Mouse (Mus musculus): ENCODE data around the gene Rinl. TPM values are rescaled to one million over a fixed set of nuclear protein-coding genes. Genes with fewer than 3 reads are reported as not detected.

Rinl gene
- polyA plus RNA-seq, 1 experiment from 2014 or later, result 5.6 TPM

- H3K27ac ChIP-seq (ENCODE audit: low read depth, low read length), result no peak overlapping the region
- no peak overlapping the region for H3K4me3 ChIP-seq (ENCODE audit: low read length)
- H3K36me3 ChIP-seq (ENCODE audit: control insufficient read depth, insufficient read depth, low read length), result peaks cover 29% of the 10 kb centered on the region
- H3K4me2 ChIP-seq (replicated peaks; ENCODE audit: low read depth, low read length), result no peak overlapping the region
- peaks cover 6% of the 10 kb centered on the region for H3K4me1 ChIP-seq (ENCODE audit: control insufficient read depth, insufficient read depth, low read length)
- ATAC-seq (ENCODE audit: low FRiP score, low TSS enrichment), result no peak
- no peak overlapping the region for H3K9ac ChIP-seq (ENCODE audit: low read depth, low read length)
- WGBS, result 93% methylated on average over 9 of the region's 9 CpGs
- no peaks in the 10 kb centered on the region for H3K9me3 ChIP-seq (ENCODE audit: control insufficient read depth, low read length)
- no peaks in the 10 kb centered on the region for H3K27me3 ChIP-seq (ENCODE audit: control insufficient read depth, insufficient read depth, low read length)
These were observed 26.9 kb upstream of the Rinl start for GRCm38 (mm10) chr7:28761907-28762306.

- no peak overlapping the region for H3K9ac ChIP-seq (ENCODE audit: low read depth, low read length)
- H3K36me3 ChIP-seq (ENCODE audit: control insufficient read depth, insufficient read depth, low read length), result peaks cover 18% of the 10 kb centered on the region
- no peak for ATAC-seq (ENCODE audit: low FRiP score, low TSS enrichment)
- peak overlapping the region; percentile 70 for H3K4me3 ChIP-seq (ENCODE audit: low read length)
- 94% methylated on average over 6 of the region's 6 CpGs for WGBS
- no peaks in the 10 kb centered on the region for H3K27me3 ChIP-seq (ENCODE audit: control insufficient read depth, insufficient read depth, low read length)
- H3K4me1 ChIP-seq (ENCODE audit: control insufficient read depth, insufficient read depth, low read length), result peaks cover 6% of the 10 kb centered on the region
- no peak overlapping the region for H3K27ac ChIP-seq (ENCODE audit: low read depth, low read length)
- H3K9me3 ChIP-seq (ENCODE audit: control insufficient read depth, low read length), result no peaks in the 10 kb centered on the region
- peak overlapping the region; percentile 66 for H3K4me2 ChIP-seq (replicated peaks; ENCODE audit: low read depth, low read length)
These were observed 23.6 kb upstream of the Rinl start for GRCm38 (mm10) chr7:28765211-28765610.

DNA sequence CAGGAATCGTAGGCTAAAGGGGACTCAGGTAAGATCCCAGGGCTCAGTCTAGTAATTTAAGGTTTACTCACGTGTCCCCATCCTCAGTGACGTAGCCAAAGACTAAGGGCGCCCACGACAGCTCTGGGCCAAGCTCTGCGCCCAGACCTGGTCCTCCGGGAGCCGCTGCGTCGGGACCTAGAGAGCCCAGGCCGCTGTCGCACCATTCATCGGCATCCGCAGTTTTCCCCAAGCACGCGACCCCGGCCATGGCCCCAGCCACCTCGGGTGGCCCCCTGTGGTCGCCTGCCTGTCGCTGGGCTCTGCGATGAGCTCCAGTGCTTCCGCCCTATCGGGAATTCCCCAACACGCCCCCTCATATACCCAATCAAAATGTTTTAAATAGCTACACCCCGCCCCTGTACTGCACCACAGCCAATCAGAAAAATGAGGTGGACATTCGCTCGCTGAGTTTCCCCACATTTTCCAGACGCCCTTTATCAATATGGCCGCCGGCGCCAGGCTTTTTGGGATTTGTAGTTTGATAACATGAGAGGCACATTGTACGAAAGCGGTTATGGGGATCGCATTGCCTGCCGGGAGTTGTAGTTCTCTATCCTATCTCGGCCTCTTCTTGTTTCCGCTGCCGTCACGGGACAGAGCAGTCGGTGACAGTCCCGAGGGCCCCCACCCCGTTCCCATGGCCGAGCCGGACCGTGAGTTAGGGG lies 22.4 kb upstream of the Rinl start, which contains the start of gene Sirt2:
TSS of gene Sirt2 (plus strand) at position 563 of the 707 bp plus-strand sequence.
- WGBS, result under 1% methylated on average over 45 of the region's 45 CpGs
- H3K27ac ChIP-seq (ENCODE audit: low read depth, low read length), result no peak within 1 kb of the TSS
- H3K4me2 ChIP-seq (replicated peaks; ENCODE audit: low read depth, low read length), result peak within 1 kb of the TSS; percentile 66

GRCm38 (mm10) chr7:28766910-28767309 lies 21.9 kb upstream of the Rinl start:
- H3K9ac ChIP-seq (ENCODE audit: low read depth, low read length), result peak overlapping the region; percentile 73
- H3K4me2 ChIP-seq (replicated peaks; ENCODE audit: low read depth, low read length), result peak overlapping the region; percentile 54
- H3K27me3 ChIP-seq (ENCODE audit: control insufficient read depth, insufficient read depth, low read length), result no peaks in the 10 kb centered on the region
- H3K36me3 ChIP-seq (ENCODE audit: control insufficient read depth, insufficient read depth, low read length), result peaks cover 2% of the 10 kb centered on the region; the same call in 1 of the 2 replicates
- no peaks in the 10 kb centered on the region for H3K9me3 ChIP-seq (ENCODE audit: control insufficient read depth, low read length)
- no peak overlapping the region for H3K27ac ChIP-seq (ENCODE audit: low read depth, low read length)
- peak overlapping the region; percentile 70 for H3K4me3 ChIP-seq (ENCODE audit: low read length)
- ATAC-seq (ENCODE audit: low FRiP score, low TSS enrichment), result no peak; the same call in 1 of the 2 replicates
- 3% methylated on average over 14 of the region's 14 CpGs for WGBS
- H3K4me1 ChIP-seq (ENCODE audit: control insufficient read depth, insufficient read depth, low read length), result peaks cover 6% of the 10 kb centered on the region

More for the DNA sequence above, 22.4 kb upstream of the Rinl start, which contains the start of gene Sirt2:
- H3K36me3 ChIP-seq (ENCODE audit: control insufficient read depth, insufficient read depth, low read length), result peaks cover 8% of the 10 kb centered on the region
- H3K4me1 ChIP-seq (ENCODE audit: control insufficient read depth, insufficient read depth, low read length), result peaks cover 6% of the 10 kb centered on the region
- ATAC-seq (ENCODE audit: low FRiP score, low TSS enrichment), result peak; percentile 99
- H3K9me3 ChIP-seq (ENCODE audit: control insufficient read depth, low read length), result no peaks in the 10 kb centered on the region
- H3K4me3 ChIP-seq (ENCODE audit: low read length), result peak within 1 kb of the TSS; percentile 70
- no peaks in the 10 kb centered on the region for H3K27me3 ChIP-seq (ENCODE audit: control insufficient read depth, insufficient read depth, low read length)
- H3K9ac ChIP-seq (ENCODE audit: low read depth, low read length), result peak within 1 kb of the TSS; percentile 73

DNA sequence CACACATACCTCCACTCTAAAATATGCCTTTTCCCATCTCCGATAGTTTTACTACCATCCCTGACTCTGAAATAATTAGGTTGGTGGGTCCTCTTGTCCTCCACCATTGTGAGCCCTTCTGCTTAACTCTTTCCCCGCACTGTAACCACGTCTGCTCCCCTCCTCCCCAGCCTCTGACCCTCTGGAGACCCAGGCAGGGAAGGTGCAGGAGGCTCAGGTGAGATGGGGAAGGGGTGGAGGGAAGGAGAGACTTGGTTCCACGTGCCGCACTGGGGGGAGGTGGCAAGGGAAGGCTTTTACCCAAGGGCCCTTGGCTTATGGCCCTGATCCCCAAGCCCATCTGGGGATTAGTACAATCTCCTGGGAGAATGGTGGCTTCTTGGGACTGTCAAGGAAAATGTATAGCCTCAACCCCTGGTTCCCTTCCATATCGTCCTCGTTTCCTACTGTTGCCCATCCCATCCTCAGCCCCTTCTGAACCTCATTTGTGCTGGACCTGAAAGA lies 21.3 kb upstream of the Rinl start, which contains the start of gene Nfkbib:
TSS of gene Nfkbib (minus strand) at position 51 of the 504 bp plus-strand sequence.
- H3K4me1 ChIP-seq (ENCODE audit: control insufficient read depth, insufficient read depth, low read length), result peaks cover 6% of the 10 kb centered on the region
- H3K36me3 ChIP-seq (ENCODE audit: control insufficient read depth, insufficient read depth, low read length), result no peaks in the 10 kb centered on the region
- H3K27me3 ChIP-seq (ENCODE audit: control insufficient read depth, insufficient read depth, low read length), result no peaks in the 10 kb centered on the region
- peak within 1 kb of the TSS; percentile 73 for H3K9ac ChIP-seq (ENCODE audit: low read depth, low read length)
- peak within 1 kb of the TSS; percentile 70 for H3K4me3 ChIP-seq (ENCODE audit: low read length)
- H3K4me2 ChIP-seq (replicated peaks; ENCODE audit: low read depth, low read length), result peak within 1 kb of the TSS; percentile 54
- ATAC-seq (ENCODE audit: low FRiP score, low TSS enrichment), result no peak
- no peaks in the 10 kb centered on the region for H3K9me3 ChIP-seq (ENCODE audit: control insufficient read depth, low read length)
- WGBS, result 63% methylated on average over 7 of the region's 7 CpGs
- H3K27ac ChIP-seq (ENCODE audit: low read depth, low read length), result no peak within 1 kb of the TSS

- WGBS, result 93% methylated on average over 9 of the region's 9 CpGs
- peaks cover 6% of the 10 kb centered on the region for H3K4me1 ChIP-seq (ENCODE audit: control insufficient read depth, insufficient read depth, low read length)
- ATAC-seq (ENCODE audit: low FRiP score, low TSS enrichment), result no peak
- H3K9ac ChIP-seq (ENCODE audit: low read depth, low read length), result no peak overlapping the region
- no peaks in the 10 kb centered on the region for H3K9me3 ChIP-seq (ENCODE audit: control insufficient read depth, low read length)
- H3K36me3 ChIP-seq (ENCODE audit: control insufficient read depth, insufficient read depth, low read length), result no peaks in the 10 kb centered on the region
- no peak overlapping the region for H3K4me2 ChIP-seq (replicated peaks; ENCODE audit: low read depth, low read length)
- H3K4me3 ChIP-seq (ENCODE audit: low read length), result no peak overlapping the region
- no peak overlapping the region for H3K27ac ChIP-seq (ENCODE audit: low read depth, low read length)
- no peaks in the 10 kb centered on the region for H3K27me3 ChIP-seq (ENCODE audit: control insufficient read depth, insufficient read depth, low read length)
These were observed 19.3 kb upstream of the Rinl start for GRCm38 (mm10) chr7:28769414-28769958.

- no peak for ATAC-seq (ENCODE audit: low FRiP score, low TSS enrichment)
- Histone ChIP-seq H3K9me3 (ENCODE audit: control insufficient read depth, low read length) (no peaks in the 10 kb centered on the region), H3K27me3 (ENCODE audit: control insufficient read depth, insufficient read depth, low read length) (no peaks in the 10 kb centered on the region), H3K36me3 (ENCODE audit: control insufficient read depth, insufficient read depth, low read length) (no peaks in the 10 kb centered on the region), H3K9ac (ENCODE audit: low read depth, low read length) (no peak overlapping the region), H3K4me1 (ENCODE audit: control insufficient read depth, insufficient read depth, low read length) (peaks cover 5% of the 10 kb centered on the region), H3K27ac (ENCODE audit: low read depth, low read length) (no peak overlapping the region), H3K4me2 (replicated peaks; ENCODE audit: low read depth, low read length) (no peak overlapping the region), H3K4me3 (ENCODE audit: low read length) (no peak overlapping the region)
- 84% methylated on average over 3 of the region's 3 CpGs for WGBS
These were observed 18.5 kb upstream of the Rinl start for GRCm38 (mm10) chr7:28770309-28770708.

- Histone ChIP-seq H3K9ac (ENCODE audit: low read depth, low read length) (no peak overlapping the region), H3K4me1 (ENCODE audit: control insufficient read depth, insufficient read depth, low read length) (no peaks in the 10 kb centered on the region), H3K27me3 (ENCODE audit: control insufficient read depth, insufficient read depth, low read length) (no peaks in the 10 kb centered on the region), H3K4me3 (ENCODE audit: low read length) (no peak overlapping the region), H3K36me3 (ENCODE audit: control insufficient read depth, insufficient read depth, low read length) (no peaks in the 10 kb centered on the region), H3K4me2 (replicated peaks; ENCODE audit: low read depth, low read length) (no peak overlapping the region), H3K27ac (ENCODE audit: low read depth, low read length) (no peak overlapping the region), H3K9me3 (ENCODE audit: control insufficient read depth, low read length) (no peaks in the 10 kb centered on the region)
- WGBS, result 93% methylated on average over 11 of the region's 11 CpGs
- no peak for ATAC-seq (ENCODE audit: low FRiP score, low TSS enrichment)
These were observed 16.9 kb upstream of the Rinl start for GRCm38 (mm10) chr7:28771867-28772266.

GRCm38 (mm10) chr7:28773163-28773562 lies 15.6 kb upstream of the Rinl start:
- Histone ChIP-seq H3K4me3 (ENCODE audit: low read length) (no peak overlapping the region), H3K9ac (ENCODE audit: low read depth, low read length) (no peak overlapping the region), H3K4me1 (ENCODE audit: control insufficient read depth, insufficient read depth, low read length) (no peaks in the 10 kb centered on the region), H3K27me3 (ENCODE audit: control insufficient read depth, insufficient read depth, low read length) (no peaks in the 10 kb centered on the region), H3K4me2 (replicated peaks; ENCODE audit: low read depth, low read length) (no peak overlapping the region), H3K9me3 (ENCODE audit: control insufficient read depth, low read length) (no peaks in the 10 kb centered on the region), H3K27ac (ENCODE audit: low read depth, low read length) (no peak overlapping the region), H3K36me3 (ENCODE audit: control insufficient read depth, insufficient read depth, low read length) (no peaks in the 10 kb centered on the region)
- 49% methylated on average over 3 of the region's 3 CpGs for WGBS
- ATAC-seq (ENCODE audit: low FRiP score, low TSS enrichment), result no peak; the same call in 1 of the 2 replicates
